ENCODE assay signal across 22 mouse cellular contexts in genomic region chr1:170080907-170081306, GRCm38 (mm10). TPM values are rescaled to one million over a fixed set of nuclear protein-coding genes. Genes with fewer than 3 reads are reported as not detected.
"Had no signal": no experiment of that assay in that cellular context is flagged by ENCODE, and none has a peak within 500 bp of the region (broad histone marks: within the 10 kb centered on the region; RNA-seq: fewer than 3 reads in every experiment).

No protein-coding gene starts in this region.

- H3K9me3 ChIP-seq: lung, embryonic 15.5 days; megakaryocyte, embryonic 14.5 days; midbrain, embryonic 13.5 days; neural tube, embryonic 12.5 days had no signal

- ATAC-seq: liver, postnatal 0 days; lung, postnatal 0 days; midbrain, embryonic 13.5 days; midbrain, embryonic 16.5 days had no signal

- H3K27ac ChIP-seq: lung, embryonic 15.5 days; macrophage; midbrain, embryonic 13.5 days; neural tube, embryonic 12.5 days had no signal

- H3K4me1 ChIP-seq: megakaryocyte, embryonic 14.5 days; midbrain, embryonic 13.5 days; neural tube, embryonic 12.5 days had no signal

- H3K36me3 ChIP-seq: lung, embryonic 15.5 days; midbrain, embryonic 13.5 days; neural tube, embryonic 12.5 days had no signal

- H3K27me3 ChIP-seq: lung, embryonic 15.5 days; megakaryocyte, embryonic 14.5 days; midbrain, embryonic 13.5 days; neural tube, embryonic 12.5 days had no signal

- H3K4me2 ChIP-seq: lung, embryonic 15.5 days; midbrain, embryonic 11.5 days; midbrain, embryonic 13.5 days; neural tube, embryonic 12.5 days had no signal

- H3K9ac ChIP-seq: liver, postnatal 0 days; lung, embryonic 15.5 days; midbrain, embryonic 13.5 days; neural tube, embryonic 12.5 days had no signal

- DNase-seq: liver, postnatal 0 days; lung, adult 2 months; lung, postnatal 14 days; lung, postnatal 36 days; retina, postnatal 1 day; right cerebral cortex, adult 18-20 months; right cerebral cortex, postnatal 25 days; right cerebral cortex, postnatal 4 days; spleen, adult 18-20 months; thymus, adult 2 months; thymus, postnatal 25 days; thymus, postnatal 4 days had no signal

- H3K4me3 ChIP-seq: lung, embryonic 15.5 days; megakaryocyte, embryonic 14.5 days; midbrain, embryonic 13.5 days; myocyte; neural tube, embryonic 12.5 days had no signal

RNA-seq across cellular contexts. Expression of gene Ddr2, which starts 29.7 kb away (rescaled TPM):
- total RNA-seq: megakaryocyte progenitor cell, adult 5-6 weeks had no signal
